Mouse (Mus musculus) lung, adult 2 months (tissue): Measurements from ENCODE around the gene Actl6b. TPM values are rescaled to one million over a fixed set of nuclear protein-coding genes. Genes with fewer than 3 reads are reported as not detected.
A peak's percentile ranks its signal among the peaks of the same experiment; 100 is the strongest.

Source experiments
- DNase-seq: peaks from one replicate; pipeline ENCODE4 v3.0.0; 2022
- H3K4me1 ChIP-seq: fragments of 200-500 bp; 2 replicates; pipeline ENCODE4 v1.6.1; 2011; ENCODE audit warnings: low read length; ENCODE audit not compliant: control insufficient read depth, insufficient read depth
- H3K4me3 ChIP-seq: fragments of 200-500 bp; replicated peaks from 2 replicates; pipeline ENCODE3; 2011; ENCODE audit warnings: low read depth, mild to moderate bottlenecking, control low read depth, low read length; ENCODE audit errors: extremely low read depth
- CTCF ChIP-seq: fragments of 200-500 bp; IDR thresholded peaks from 2 replicates; pipeline ENCODE4 v1.5.1; 2011; ENCODE audit warnings: mild to moderate bottlenecking, low read length, control low read depth; ENCODE audit not compliant: insufficient read depth
- POLR2A ChIP-seq: fragments of 200-500 bp; IDR thresholded peaks from 2 replicates; pipeline ENCODE4 v1.6.1; 2011; ENCODE audit warnings: low read depth, mild to moderate bottlenecking, control low read depth, low read length, borderline replicate concordance; ENCODE audit errors: extremely low read depth
- WGBS: fragments of 180-500 bp; shearing (Covaris S2); methylation state at CpG from one replicate; pipeline ENCODE4 v1.1.7; 2018; 5-methylcytosine and 5-hydroxymethylcytosine counted together
- polyA plus RNA-seq: library from polyadenylated mRNA; depleted of rRNA; stranded (reverse); fragments of >200 nt; gene quantifications from 2 replicates; pipeline ENCODE4 v1.2.3, GENCODE M21; 2012

Gene Actl6b
- polyA plus RNA-seq, 1 experiment, result not detected

DNA sequence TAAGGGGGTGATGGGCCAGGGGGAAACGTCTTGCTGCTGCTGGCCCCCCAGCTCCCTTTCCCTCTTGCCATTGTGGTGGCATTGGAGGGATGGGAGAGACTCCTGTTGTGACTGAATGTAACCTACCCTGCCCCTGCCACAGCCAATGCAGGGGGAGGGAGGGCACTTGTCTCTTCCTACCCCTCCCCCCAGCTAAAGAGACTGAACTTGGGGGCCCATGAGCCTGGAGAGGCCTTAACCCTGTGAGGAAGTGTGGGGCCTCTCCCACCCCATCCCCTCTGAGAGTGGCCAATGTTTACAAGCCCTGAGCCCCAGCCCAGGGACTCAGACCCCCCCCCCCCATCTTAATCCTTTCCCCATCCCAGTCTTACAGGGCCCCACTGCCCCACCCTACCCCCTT, 25.9 kb upstream of the Actl6b start:
- no peak for TF ChIP-seq CTCF
- TF ChIP-seq POLR2A, result no peak
- no peak for DNase-seq
- Histone ChIP-seq H3K4me3 (no peak overlapping the region), H3K4me1 (peaks cover 5% of the 10 kb centered on the region; the same call in 1 of the 2 replicates)
- WGBS, result 58% methylated on average over 1 of the region's 1 CpGs

DNA sequence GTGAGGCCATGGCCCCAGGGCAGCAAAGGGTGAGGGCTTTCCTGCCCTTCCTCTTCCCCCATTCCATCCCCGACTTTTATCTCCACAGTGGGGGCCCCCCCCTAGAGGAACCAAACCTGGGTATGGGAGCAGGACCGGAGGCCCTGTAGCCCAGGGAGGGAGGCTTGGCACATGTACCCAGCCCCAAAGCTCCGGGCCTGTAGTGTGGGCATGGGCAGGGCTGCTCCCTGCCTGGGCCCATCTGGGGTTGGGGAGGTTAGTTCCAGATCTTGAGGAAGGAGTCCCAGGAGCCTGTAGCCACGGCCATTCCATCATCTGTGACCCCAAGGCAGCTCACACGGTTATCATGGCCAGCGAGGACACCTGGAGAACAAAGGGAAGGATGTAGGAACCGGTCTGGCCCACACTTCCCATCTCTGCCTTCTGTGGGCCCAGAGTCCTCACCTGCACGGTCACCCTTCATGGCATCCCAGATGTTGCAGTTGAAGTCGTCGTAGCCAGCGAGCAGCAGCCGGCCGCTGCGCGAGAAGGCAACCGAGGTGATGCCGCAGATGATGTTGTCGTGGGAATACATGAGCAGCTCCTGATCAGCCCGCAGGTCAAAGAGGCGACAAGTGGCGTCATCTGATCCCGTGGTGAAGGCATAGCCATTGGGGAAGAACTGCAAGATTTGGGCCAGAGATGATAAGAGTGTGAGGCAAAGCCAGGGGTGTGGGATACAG, 24.9 kb upstream of the Actl6b start:
- no peak for TF ChIP-seq POLR2A
- TF ChIP-seq CTCF, result no peak
- DNase-seq, result no peak
- Histone ChIP-seq H3K4me1 (peaks cover 5% of the 10 kb centered on the region; the same call in 1 of the 2 replicates), H3K4me3 (no peak overlapping the region)
- 74% methylated on average over 22 of the region's 22 CpGs for WGBS

DNA sequence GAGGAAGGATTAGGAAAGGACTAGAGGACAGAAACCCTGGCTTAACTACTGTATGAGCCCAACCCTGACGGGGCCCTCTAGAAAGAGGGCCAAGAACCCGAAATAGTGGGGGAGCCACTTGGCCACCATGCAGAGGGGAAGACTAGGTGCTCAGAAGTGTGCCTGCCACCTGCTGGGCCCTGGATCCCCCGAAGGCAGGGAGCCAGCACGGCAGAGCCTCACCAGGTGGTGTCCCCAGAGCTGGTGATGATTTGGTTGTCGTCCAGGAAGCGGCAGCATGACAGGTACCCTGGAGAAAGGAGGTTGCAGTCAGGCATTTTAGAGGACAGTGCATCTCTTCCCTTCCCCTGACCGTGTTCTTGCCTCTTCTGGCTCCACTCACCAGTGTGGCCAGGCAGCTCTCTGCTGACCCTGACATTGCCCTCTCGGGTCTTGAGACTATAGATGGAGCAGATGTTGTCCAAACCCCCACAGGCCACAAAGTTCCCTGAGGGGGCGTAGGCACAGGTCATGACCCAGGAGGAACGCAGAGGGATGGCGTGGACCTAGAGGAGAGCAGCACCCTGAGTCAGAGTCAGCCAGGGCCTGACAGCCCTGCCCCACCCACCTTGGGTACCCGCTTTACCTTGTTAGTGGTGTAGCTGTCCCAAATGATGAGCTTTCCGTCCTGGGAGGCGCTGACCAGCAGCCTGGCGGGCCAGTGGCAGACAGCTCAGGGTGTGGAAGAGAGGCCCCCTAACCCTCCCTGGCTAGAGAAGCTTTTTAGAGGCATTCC, 23.9 kb upstream of the Actl6b start:
- 77% methylated on average over 15 of the region's 15 CpGs for WGBS
- no peak for DNase-seq
- H3K4me3 ChIP-seq, result no peak overlapping the region
- TF ChIP-seq POLR2A (no peak), CTCF (no peak)
- peaks cover 7% of the 10 kb centered on the region; the same call in 1 of the 2 replicates for H3K4me1 ChIP-seq

DNA sequence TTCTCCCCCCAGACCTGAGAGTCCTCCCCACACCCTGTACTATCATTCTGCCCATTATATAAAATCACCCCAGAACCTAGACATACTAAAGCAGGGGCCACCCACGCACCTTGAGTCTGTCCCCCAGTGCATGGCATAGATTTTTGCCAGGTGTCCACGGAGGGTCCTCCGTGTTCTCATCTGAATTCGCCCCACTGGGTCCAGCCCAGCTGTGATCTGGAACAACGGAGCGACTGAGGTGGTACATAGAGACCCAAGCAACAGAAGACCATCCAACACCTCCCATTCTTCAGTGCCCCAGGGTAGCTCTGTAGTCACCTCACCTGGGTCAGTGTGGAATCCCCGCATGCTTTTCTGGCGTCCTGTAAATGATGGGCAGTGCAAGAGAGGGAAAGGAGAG, 23.2 kb upstream of the Actl6b start:
- DNase-seq, result no peak
- TF ChIP-seq POLR2A (no peak), CTCF (no peak)
- WGBS, result 71% methylated on average over 8 of the region's 8 CpGs
- H3K4me1 ChIP-seq, result peaks cover 7% of the 10 kb centered on the region; the same call in 1 of the 2 replicates
- H3K4me3 ChIP-seq, result peak overlapping the region; percentile 96

DNA sequence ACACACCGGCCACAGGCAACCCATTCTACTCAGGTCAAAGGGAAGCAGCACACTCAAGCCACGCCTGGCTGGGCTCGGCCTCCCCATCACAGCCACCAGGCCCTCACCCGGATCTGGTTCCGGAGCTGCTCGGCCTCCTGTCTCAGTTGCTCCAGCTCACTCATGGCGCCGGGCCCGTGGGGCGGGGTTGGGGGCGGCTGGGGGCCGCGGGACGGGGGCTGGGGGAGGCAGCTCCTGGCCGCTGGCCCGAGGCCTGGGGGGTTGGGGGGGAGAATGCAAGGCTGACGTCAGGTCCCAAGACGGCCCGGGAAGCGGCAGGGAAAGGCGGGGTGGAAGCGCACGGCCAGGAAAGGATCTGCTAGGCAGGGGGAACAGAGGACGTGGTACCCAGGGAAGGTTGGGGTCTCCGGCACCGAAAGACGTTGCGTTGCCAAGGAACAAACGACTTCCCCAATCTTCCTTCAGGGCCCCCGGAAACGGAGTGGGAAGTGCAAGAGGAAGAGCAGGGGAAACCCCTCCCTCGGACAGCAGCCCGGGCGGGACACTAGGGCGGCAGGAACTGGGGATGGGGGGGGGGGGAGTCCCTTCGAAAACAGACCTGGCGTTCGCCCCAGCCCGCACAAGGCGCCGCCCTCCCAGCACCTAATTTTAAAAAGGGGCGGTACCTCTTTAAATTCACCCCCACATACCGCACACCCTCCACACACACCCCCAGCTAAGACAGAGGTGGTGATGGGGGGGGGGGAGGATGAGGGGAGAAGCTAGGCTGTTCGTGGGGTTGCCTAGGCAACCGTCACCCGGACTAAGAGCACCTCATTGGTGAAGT, 22.5 kb upstream of the Actl6b start:
- TF ChIP-seq POLR2A (0 out of 2 replicates have a peak, but pooled peaks have one; percentile 14), CTCF (no peak)
- peak; percentile 67 for DNase-seq
- peaks cover 7% of the 10 kb centered on the region; the same call in 1 of the 2 replicates for H3K4me1 ChIP-seq

DNA sequence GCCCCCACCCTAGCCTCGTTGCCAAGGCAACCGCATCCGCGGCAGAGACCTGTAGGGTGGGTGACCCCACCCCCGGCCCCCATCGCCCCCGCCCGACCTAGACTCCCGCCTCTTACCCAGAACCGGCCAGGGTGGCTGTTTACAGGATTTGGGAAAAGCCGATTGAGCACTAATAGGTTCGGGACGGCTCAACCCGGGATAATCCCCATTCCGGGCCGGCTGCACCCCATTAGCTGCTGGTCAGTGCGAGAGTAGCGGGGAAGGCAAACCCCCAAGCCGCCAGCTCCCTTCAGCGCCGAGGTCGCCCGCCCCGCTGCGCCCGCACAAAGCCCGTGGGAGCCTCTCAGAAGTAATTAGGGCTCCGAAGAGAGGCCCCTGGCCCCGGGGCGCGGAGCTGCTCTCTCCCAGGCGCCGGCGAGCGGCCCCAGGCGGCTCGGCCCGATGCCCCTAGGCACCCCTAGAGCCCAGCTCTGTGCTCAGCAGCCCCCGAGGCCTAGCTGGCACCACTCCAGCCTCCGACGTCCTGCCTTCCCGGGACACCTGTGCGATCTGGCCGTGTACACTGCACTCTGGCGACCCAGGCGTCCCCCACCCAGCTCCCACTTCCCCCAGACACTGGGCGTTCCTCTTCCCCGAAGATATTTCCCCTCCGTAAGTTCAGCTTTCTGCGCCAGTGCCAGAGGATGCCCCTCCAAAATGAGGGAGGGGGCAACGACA, 21.7 kb upstream of the Actl6b start:
- DNase-seq, result no peak
- Histone ChIP-seq H3K4me3 (peak overlapping the region; percentile 96), H3K4me1 (peaks cover 7% of the 10 kb centered on the region; the same call in 1 of the 2 replicates)
- TF ChIP-seq CTCF, result no peak
- TF ChIP-seq POLR2A, result no peak
- WGBS, result under 1% methylated on average over 51 of the region's 51 CpGs

More for the DNA sequence above, 22.5 kb upstream of the Actl6b start:
- 3% methylated on average over 46 of the region's 46 CpGs for WGBS
- peak overlapping the region; percentile 96 for H3K4me3 ChIP-seq

DNA sequence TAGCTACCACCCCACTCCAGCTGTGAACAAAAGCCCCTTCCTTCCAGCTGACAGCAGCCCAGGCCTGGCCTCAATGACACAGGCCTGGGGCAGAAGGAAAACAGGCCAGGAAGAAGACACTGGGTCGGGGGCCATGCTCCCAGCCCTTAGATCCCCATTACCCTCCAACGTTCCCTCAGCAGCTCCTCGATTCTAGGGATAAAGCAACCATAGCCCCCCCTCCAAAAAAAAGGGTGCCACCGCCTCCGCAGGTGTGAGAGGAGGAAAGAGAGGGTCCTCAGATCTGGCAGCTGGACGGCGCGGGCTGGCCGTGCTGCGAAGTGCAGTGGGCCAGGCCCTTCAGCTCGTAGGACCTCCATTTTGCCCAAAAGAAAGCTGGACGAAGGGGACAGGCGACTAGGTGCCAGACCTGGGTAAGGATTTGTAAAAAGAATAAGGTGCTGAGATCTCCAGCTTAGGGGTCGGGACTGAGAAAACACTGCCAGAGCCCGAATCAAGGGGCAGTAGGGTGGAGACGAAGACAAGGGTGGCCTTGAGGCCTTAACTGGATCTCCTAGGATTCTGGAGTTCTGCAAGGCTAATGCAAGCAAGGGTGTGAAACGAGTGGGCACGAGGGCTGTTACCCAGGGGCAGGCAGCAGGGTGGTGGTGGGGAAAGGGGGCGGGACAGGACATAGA, 21.0 kb upstream of the Actl6b start:
- Histone ChIP-seq H3K4me1 (peaks cover 7% of the 10 kb centered on the region; the same call in 1 of the 2 replicates), H3K4me3 (peak overlapping the region; percentile 96)
- under 1% methylated on average over 19 of the region's 19 CpGs for WGBS
- TF ChIP-seq POLR2A (no peak), CTCF (no peak)
- DNase-seq, result peak; percentile 56

DNA sequence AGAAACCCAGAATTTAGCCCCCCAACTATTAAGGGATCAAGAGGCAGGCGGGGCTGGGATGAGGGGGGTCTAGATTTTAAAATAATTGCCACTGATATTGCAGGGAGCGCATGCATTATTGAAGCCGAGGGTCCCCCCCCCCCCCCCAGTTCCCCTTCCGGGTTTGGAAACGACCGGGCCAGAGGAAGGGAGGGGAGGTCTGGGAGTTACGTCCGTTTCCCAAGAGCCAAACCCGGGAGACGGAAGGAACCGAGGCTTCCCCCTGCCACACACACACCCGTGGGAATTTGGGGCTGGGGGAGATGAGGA, 20.6 kb upstream of the Actl6b start:
- no peak for DNase-seq
- Histone ChIP-seq H3K4me1 (peaks cover 7% of the 10 kb centered on the region; the same call in 1 of the 2 replicates), H3K4me3 (peak overlapping the region; percentile 96)
- WGBS, result 0% methylated on average over 11 of the region's 12 CpGs
- no peak for TF ChIP-seq CTCF
- no peak for TF ChIP-seq POLR2A
